Mouse (Mus musculus) heart, adult 8-10 months (tissue): ENCODE results near the gene H2-D1. TPM values are rescaled to one million over a fixed set of nuclear protein-coding genes. Genes with fewer than 3 reads are reported as not detected.

Experiments
- DNase-seq: peaks from one replicate; pipeline ENCODE4 v3.0.0; 2022; ENCODE audit warnings: low spot score
- total RNA-seq, 4 experiments: library from RNA; stranded (reverse); gene quantifications; 2 replicates each; pipeline ENCODE4 v1.2.4; 2022

H2-D1 gene
- total RNA-seq, 4 experiments from 2014 or later, result 108 to 169 (median 117) TPM

- no peak for DNase-seq
These were observed 21.9 kb upstream of the H2-D1 start for GRCm38 (mm10) chr17:35240384-35241304.

GRCm38 (mm10) chr17:35241305-35242014 is 21.1 kb upstream of the H2-D1 start, which contains the start of gene Ddx39b:
Ddx39b (plus strand) TSS chr17:35241746.
- DNase-seq, result peak; percentile 93

- DNase-seq, result no peak
These were observed 20.3 kb upstream of the H2-D1 start for GRCm38 (mm10) chr17:35242015-35242941.

- DNase-seq, result no peak
These were observed 19.4 kb upstream of the H2-D1 start for GRCm38 (mm10) chr17:35243086-35243485.

- no peak for DNase-seq
These were observed 17.5 kb upstream of the H2-D1 start for GRCm38 (mm10) chr17:35244999-35245398.

GRCm38 (mm10) chr17:35245731-35246623 is 16.6 kb upstream of the H2-D1 start:
- no peak for DNase-seq

GRCm38 (mm10) chr17:35247144-35247543 is 15.4 kb upstream of the H2-D1 start:
- DNase-seq, result no peak

GRCm38 (mm10) chr17:35248986-35249385 is 13.5 kb upstream of the H2-D1 start:
- no peak for DNase-seq

GRCm38 (mm10) chr17:35249451-35250197 is 12.9 kb upstream of the H2-D1 start:
- no peak for DNase-seq

GRCm38 (mm10) chr17:35250348-35251120 is 12.0 kb upstream of the H2-D1 start:
- DNase-seq, result no peak

- DNase-seq, result no peak
These were observed 11.3 kb upstream of the H2-D1 start for GRCm38 (mm10) chr17:35251162-35251719.

GRCm38 (mm10) chr17:35251981-35252380 is 10.5 kb upstream of the H2-D1 start:
- DNase-seq, result no peak

GRCm38 (mm10) chr17:35252619-35253292 is 9.8 kb upstream of the H2-D1 start:
- no peak for DNase-seq

GRCm38 (mm10) chr17:35253293-35254093 is 9.0 kb upstream of the H2-D1 start:
- DNase-seq, result no peak

- DNase-seq, result no peak
These were observed 8.1 kb upstream of the H2-D1 start for GRCm38 (mm10) chr17:35254241-35255098.

- no peak for DNase-seq
These were observed 7.2 kb upstream of the H2-D1 start for GRCm38 (mm10) chr17:35255301-35255700.
